Mouse (Mus musculus): ENCODE data around the gene Megf11. TPM values are rescaled to one million over a fixed set of nuclear protein-coding genes. Genes with fewer than 3 reads are reported as not detected.

Gene Megf11
- polyA plus RNA-seq (2014; fragmentation: Nextera tagmentation; extraction: Ambion mirVana) = 15.6 and 17.4 TPM in 2 replicates

DNA sequence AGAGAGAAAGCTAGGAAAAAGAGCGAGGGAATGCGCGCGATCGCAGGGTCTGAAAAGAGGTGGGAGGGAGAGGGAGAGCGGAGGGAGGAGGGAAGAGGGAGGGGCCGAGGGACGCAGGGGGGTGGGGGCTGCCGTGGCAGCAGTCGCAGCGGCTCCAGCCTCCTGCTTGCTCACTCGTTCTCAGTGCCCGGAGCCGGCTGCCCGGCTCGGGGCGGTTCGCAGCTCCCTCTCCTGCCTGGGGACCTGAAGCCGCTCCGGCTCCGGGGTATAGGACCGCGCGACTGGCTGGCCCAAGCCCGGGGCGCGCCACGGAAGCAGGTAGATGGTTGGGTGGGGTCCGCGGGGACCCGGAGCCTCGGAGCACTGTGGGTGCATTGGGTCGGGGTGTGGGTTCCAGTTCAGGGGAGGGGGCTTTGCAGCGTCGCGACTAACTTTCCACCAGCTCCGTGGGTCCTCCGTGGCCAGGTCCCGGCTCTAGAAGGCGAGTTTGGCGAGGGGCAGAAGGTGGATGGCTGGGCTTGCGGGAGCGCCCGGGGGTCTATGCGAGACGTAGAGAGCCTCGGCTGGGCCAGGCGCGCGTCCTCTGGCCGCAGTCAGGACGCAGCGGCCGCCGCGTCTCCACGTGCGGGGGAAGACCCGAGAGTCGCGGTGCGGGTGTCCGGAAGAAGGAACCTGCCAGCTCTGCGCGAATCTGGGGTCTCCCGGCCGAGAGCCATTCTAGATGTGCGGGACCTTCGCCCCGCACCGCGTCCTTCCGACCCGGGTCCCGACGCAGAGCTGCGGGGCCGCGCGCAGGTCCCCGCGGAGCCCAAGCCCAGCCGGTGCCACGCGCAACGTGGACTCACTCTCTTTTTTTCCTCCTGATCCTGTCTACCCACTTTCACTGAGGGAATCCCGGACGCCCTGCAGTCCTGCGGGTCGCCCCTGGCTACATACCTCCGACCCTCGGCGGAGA lies at the start of gene Megf11:
Gene Megf11 (plus strand): TSS at position 116 of the 955 bp plus-strand sequence.
- Histone ChIP-seq H3K27me3 (ENCODE audit: control insufficient read depth, insufficient read depth, low read length) (peaks cover 52% of the 10 kb centered on the region), H3K4me3 (replicated peaks; ENCODE audit: low read length) (peak within 1 kb of the TSS; percentile 60), H3K4me2 (replicated peaks) (peak within 1 kb of the TSS; percentile 98), H3K4me1 (replicated peaks; ENCODE audit: control insufficient read depth, insufficient read depth, low read length) (peaks cover 30% of the 10 kb centered on the region), H3K9ac (peak within 1 kb of the TSS; percentile 69), H3K36me3 (replicated peaks; ENCODE audit: control insufficient read depth, insufficient read depth) (no peaks in the 10 kb centered on the region), H3K9me3 (ENCODE audit: control insufficient read depth, low read length) (no peaks in the 10 kb centered on the region), H3K27ac (no peak within 1 kb of the TSS)
- ATAC-seq (ENCODE audit: low FRiP score) = peak; percentile 74
- whole genome bisulfite sequencing = under 1% methylated on average over 77 of the region's 93 CpGs
- peak; percentile 69 for DNase-seq (ENCODE audit: low spot score)

- H3K27me3 ChIP-seq (ENCODE audit: control insufficient read depth, insufficient read depth, low read length) = no peaks in the 10 kb centered on the region
- H3K9ac ChIP-seq = no peak overlapping the region
- H3K4me1 ChIP-seq (replicated peaks; ENCODE audit: control insufficient read depth, insufficient read depth, low read length) = peaks cover 10% of the 10 kb centered on the region; the same call in 1 of the 2 replicates
- ATAC-seq (ENCODE audit: low FRiP score) = no peak
- H3K9me3 ChIP-seq (ENCODE audit: control insufficient read depth, low read length) = no peaks in the 10 kb centered on the region
- H3K4me3 ChIP-seq (replicated peaks; ENCODE audit: low read length) = no peak overlapping the region
- no peak overlapping the region for H3K4me2 ChIP-seq (replicated peaks)
- no peak overlapping the region for H3K27ac ChIP-seq
- no peak for DNase-seq (ENCODE audit: low spot score)
- H3K36me3 ChIP-seq (replicated peaks; ENCODE audit: control insufficient read depth, insufficient read depth) = peaks cover 9% of the 10 kb centered on the region
- 95% methylated on average over 6 of the region's 6 CpGs for WGBS
Observed at GRCm38 (mm10) chr9:64335825-64336224, 49.6 kb upstream of the Megf11 start.

- no peak overlapping the region for H3K27ac ChIP-seq
- H3K4me1 ChIP-seq (replicated peaks; ENCODE audit: control insufficient read depth, insufficient read depth, low read length) = peaks cover 10% of the 10 kb centered on the region; the same call in 1 of the 2 replicates
- peaks cover 8% of the 10 kb centered on the region for H3K36me3 ChIP-seq (replicated peaks; ENCODE audit: control insufficient read depth, insufficient read depth)
- no peaks in the 10 kb centered on the region for H3K27me3 ChIP-seq (ENCODE audit: control insufficient read depth, insufficient read depth, low read length)
- ATAC-seq (ENCODE audit: low FRiP score) (no peak), DNase-seq (ENCODE audit: low spot score) (no peak)
- H3K9ac ChIP-seq = no peak overlapping the region
- H3K9me3 ChIP-seq (ENCODE audit: control insufficient read depth, low read length) = no peaks in the 10 kb centered on the region
- H3K4me3 ChIP-seq (replicated peaks; ENCODE audit: low read length) = no peak overlapping the region
- H3K4me2 ChIP-seq (replicated peaks) = peak overlapping the region; percentile 77
- WGBS = 24% methylated on average over 8 of the region's 8 CpGs
Observed at GRCm38 (mm10) chr9:64339361-64339760, 46.1 kb upstream of the Megf11 start.

DNA sequence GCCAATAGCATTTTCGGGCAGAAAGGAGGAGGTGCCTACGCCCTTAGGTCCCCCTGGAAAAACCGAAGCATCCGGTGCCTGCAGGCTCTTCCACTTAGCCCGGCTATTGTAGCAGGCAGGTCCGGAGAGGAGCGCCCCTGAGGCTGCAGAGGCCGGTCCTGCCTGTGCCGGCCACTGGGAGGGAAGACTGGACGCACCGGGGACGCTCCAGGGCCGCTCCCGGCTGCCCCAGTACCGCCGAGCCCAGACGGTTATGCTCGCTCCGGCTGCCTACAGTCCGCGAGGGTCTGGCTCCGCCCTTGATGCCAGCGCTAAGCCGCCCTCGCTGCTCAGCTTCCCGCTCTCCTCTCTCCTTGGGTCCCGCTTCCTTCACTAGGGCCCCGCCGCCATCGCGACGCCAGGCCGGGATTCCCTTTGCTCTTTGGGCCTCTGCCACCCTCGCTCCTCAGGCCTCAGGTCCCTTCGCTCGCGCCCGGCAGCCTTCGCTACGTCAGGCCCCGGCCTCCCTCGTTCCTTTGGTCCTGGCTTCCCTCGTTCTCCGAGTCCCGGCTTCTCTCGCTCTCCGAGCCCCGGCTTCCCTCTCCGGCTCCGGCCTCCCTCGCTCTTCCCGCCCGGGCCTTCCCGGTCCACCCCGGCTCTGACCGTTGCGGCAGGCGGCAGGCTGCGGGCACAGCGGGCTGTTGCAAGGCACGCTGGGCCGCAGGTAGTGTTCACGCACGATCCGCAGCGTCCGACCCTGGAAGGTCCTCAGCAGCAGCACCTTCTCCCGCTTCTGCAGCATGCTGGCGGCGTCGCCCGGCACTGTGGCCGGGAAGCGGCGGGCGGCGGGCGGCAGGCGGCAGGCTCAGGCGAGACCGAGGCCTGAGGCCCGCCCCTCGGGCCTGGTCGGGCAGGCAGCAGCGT lies 44.8 kb upstream of the Megf11 start:
- no peaks in the 10 kb centered on the region for H3K27me3 ChIP-seq (ENCODE audit: control insufficient read depth, insufficient read depth, low read length)
- WGBS = under 1% methylated on average over 80 of the region's 85 CpGs
- peak overlapping the region; percentile 55 for H3K4me3 ChIP-seq (replicated peaks; ENCODE audit: low read length)
- DNase-seq (ENCODE audit: low spot score) = peak; percentile 77
- H3K4me2 ChIP-seq (replicated peaks) = peak overlapping the region; percentile 77
- peaks cover 10% of the 10 kb centered on the region; the same call in 1 of the 2 replicates for H3K4me1 ChIP-seq (replicated peaks; ENCODE audit: control insufficient read depth, insufficient read depth, low read length)
- peak overlapping the region; percentile 97 for H3K9ac ChIP-seq
- H3K27ac ChIP-seq = peak overlapping the region; percentile 99
- no peaks in the 10 kb centered on the region for H3K36me3 ChIP-seq (replicated peaks; ENCODE audit: control insufficient read depth, insufficient read depth)
- ATAC-seq (ENCODE audit: low FRiP score) = peak; percentile 89
- no peaks in the 10 kb centered on the region for H3K9me3 ChIP-seq (ENCODE audit: control insufficient read depth, low read length)

- Histone ChIP-seq H3K9me3 (ENCODE audit: control insufficient read depth, low read length) (no peaks in the 10 kb centered on the region), H3K36me3 (replicated peaks; ENCODE audit: control insufficient read depth, insufficient read depth) (no peaks in the 10 kb centered on the region), H3K4me2 (replicated peaks) (peak within 1 kb of the TSS; percentile 77), H3K9ac (peak within 1 kb of the TSS; percentile 97), H3K27ac (peak within 1 kb of the TSS; percentile 99), H3K27me3 (ENCODE audit: control insufficient read depth, insufficient read depth, low read length) (no peaks in the 10 kb centered on the region), H3K4me3 (replicated peaks; ENCODE audit: low read length) (peak within 1 kb of the TSS; percentile 55), H3K4me1 (replicated peaks; ENCODE audit: control insufficient read depth, insufficient read depth, low read length) (peaks cover 10% of the 10 kb centered on the region; the same call in 1 of the 2 replicates)
- DNase-seq (ENCODE audit: low spot score) (no peak), ATAC-seq (ENCODE audit: low FRiP score) (no peak)
- WGBS = 11% methylated on average over 16 of the region's 16 CpGs
Observed at GRCm38 (mm10) chr9:64341254-64341566, 44.2 kb upstream of the Megf11 start, which contains the start of gene Dis3l. Dis3l (minus strand) TSS chr9:64341288.

- Histone ChIP-seq H3K9me3 (ENCODE audit: control insufficient read depth, low read length) (no peaks in the 10 kb centered on the region), H3K4me3 (replicated peaks; ENCODE audit: low read length) (peak overlapping the region; percentile 55; the same call in 1 of the 2 replicates), H3K36me3 (replicated peaks; ENCODE audit: control insufficient read depth, insufficient read depth) (no peaks in the 10 kb centered on the region), H3K4me2 (replicated peaks) (peak overlapping the region; percentile 77), H3K9ac (peak overlapping the region; percentile 97), H3K4me1 (replicated peaks; ENCODE audit: control insufficient read depth, insufficient read depth, low read length) (peaks cover 10% of the 10 kb centered on the region; the same call in 1 of the 2 replicates), H3K27me3 (ENCODE audit: control insufficient read depth, insufficient read depth, low read length) (no peaks in the 10 kb centered on the region), H3K27ac (peak overlapping the region; percentile 99)
- ATAC-seq (ENCODE audit: low FRiP score) = no peak
- WGBS = 93% methylated on average over 8 of the region's 8 CpGs
- no peak for DNase-seq (ENCODE audit: low spot score)
Observed at GRCm38 (mm10) chr9:64341671-64342070, 43.8 kb upstream of the Megf11 start.

DNA sequence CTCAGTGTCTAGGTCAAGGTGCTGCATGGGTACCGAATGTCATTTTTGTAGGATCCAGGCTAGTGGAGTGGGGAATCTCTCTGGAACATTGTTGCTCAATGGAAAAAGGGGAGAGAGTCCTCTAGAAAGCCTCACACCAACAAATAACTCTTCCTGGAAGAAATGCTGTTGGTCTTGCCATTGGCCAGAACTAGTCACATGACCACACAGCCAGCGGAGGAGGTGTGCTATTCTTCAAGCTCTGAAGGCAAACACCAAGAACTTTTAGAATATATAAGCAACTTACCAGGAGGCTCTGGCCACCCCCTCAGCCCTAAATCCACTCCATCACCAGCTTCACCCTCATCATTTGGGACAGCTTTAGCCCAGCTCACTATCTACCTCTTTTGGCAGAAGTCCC lies 41.8 kb upstream of the Megf11 start:
- DNase-seq (ENCODE audit: low spot score) = no peak
- no peaks in the 10 kb centered on the region for H3K27me3 ChIP-seq (ENCODE audit: control insufficient read depth, insufficient read depth, low read length)
- peaks cover 10% of the 10 kb centered on the region; the same call in 1 of the 2 replicates for H3K4me1 ChIP-seq (replicated peaks; ENCODE audit: control insufficient read depth, insufficient read depth, low read length)
- no peaks in the 10 kb centered on the region for H3K9me3 ChIP-seq (ENCODE audit: control insufficient read depth, low read length)
- no peak overlapping the region for H3K4me2 ChIP-seq (replicated peaks)
- H3K27ac ChIP-seq = no peak overlapping the region
- H3K36me3 ChIP-seq (replicated peaks; ENCODE audit: control insufficient read depth, insufficient read depth) = no peaks in the 10 kb centered on the region
- H3K4me3 ChIP-seq (replicated peaks; ENCODE audit: low read length) = no peak overlapping the region
- no peak for ATAC-seq (ENCODE audit: low FRiP score)
- 98% methylated on average over 2 of the region's 2 CpGs for WGBS
- no peak overlapping the region for H3K9ac ChIP-seq

DNA sequence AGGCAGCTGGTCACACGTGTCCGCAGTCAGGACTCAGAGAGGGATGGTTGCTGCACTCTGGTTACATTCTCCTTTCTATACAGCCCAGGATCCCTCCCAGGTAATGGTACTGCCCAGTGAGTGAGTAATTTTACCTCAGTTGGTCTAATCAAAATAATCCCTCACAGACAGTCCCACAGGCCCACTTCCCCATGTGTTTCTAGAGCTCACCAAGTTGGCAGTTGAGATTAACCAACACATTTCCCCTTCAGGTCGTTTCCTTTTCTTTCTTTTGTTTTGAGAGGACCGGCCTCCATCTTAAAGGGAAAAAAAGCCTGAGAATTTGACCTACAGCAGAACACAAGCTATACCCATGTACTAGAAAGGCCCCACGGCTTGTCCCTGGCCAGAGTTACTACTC lies 39.5 kb upstream of the Megf11 start:
- no peaks in the 10 kb centered on the region for H3K36me3 ChIP-seq (replicated peaks; ENCODE audit: control insufficient read depth, insufficient read depth)
- H3K9ac ChIP-seq = no peak overlapping the region
- DNase-seq (ENCODE audit: low spot score) = no peak
- WGBS = 68% methylated on average over 5 of the region's 5 CpGs
- H3K9me3 ChIP-seq (ENCODE audit: control insufficient read depth, low read length) = no peaks in the 10 kb centered on the region
- no peaks in the 10 kb centered on the region for H3K4me1 ChIP-seq (replicated peaks; ENCODE audit: control insufficient read depth, insufficient read depth, low read length)
- H3K4me3 ChIP-seq (replicated peaks; ENCODE audit: low read length) = no peak overlapping the region
- ATAC-seq (ENCODE audit: low FRiP score) = no peak
- H3K27me3 ChIP-seq (ENCODE audit: control insufficient read depth, insufficient read depth, low read length) = no peaks in the 10 kb centered on the region
- no peak overlapping the region for H3K27ac ChIP-seq
- H3K4me2 ChIP-seq (replicated peaks) = no peak overlapping the region

- Histone ChIP-seq H3K27ac (no peak overlapping the region), H3K4me3 (replicated peaks; ENCODE audit: low read length) (no peak overlapping the region), H3K36me3 (replicated peaks; ENCODE audit: control insufficient read depth, insufficient read depth) (no peaks in the 10 kb centered on the region), H3K4me1 (replicated peaks; ENCODE audit: control insufficient read depth, insufficient read depth, low read length) (no peaks in the 10 kb centered on the region), H3K9ac (no peak overlapping the region), H3K4me2 (replicated peaks) (no peak overlapping the region), H3K9me3 (ENCODE audit: control insufficient read depth, low read length) (no peaks in the 10 kb centered on the region), H3K27me3 (ENCODE audit: control insufficient read depth, insufficient read depth, low read length) (no peaks in the 10 kb centered on the region)
- 0% methylated on average over 1 of the region's 1 CpGs for WGBS
- ATAC-seq (ENCODE audit: low FRiP score) = no peak
- peak; percentile 80 for DNase-seq (ENCODE audit: low spot score)
Observed at GRCm38 (mm10) chr9:64347377-64347776, 38.0 kb upstream of the Megf11 start.
